Mouse (Mus musculus) embryonic fibroblast, embryonic 13.5 days (primary cell): ENCODE results near the gene Patl2.

ENCODE experiments used
- CTCF ChIP-seq: IDR thresholded peaks from 2 replicates; pipeline ENCODE4 v1.5.1; 2011; ENCODE audit warnings: mild to moderate bottlenecking, control low read depth, low read length, moderate library complexity, borderline replicate concordance; ENCODE audit not compliant: insufficient read depth
- POLR2A ChIP-seq: IDR thresholded peaks from 2 replicates; pipeline ENCODE4 v1.6.1; 2011; ENCODE audit warnings: low read depth, mild to moderate bottlenecking, control low read depth, low read length, moderate library complexity

GRCm38 (mm10) chr2:122210534-122211228 lies 24.7 kb upstream of the Patl2 start:
- TF ChIP-seq POLR2A (no peak), CTCF (no peak)
